Mouse (Mus musculus): ENCODE measurements around the gene Mis18a. TPM values are rescaled to one million over a fixed set of nuclear protein-coding genes. Genes with fewer than 3 reads are reported as not detected.
A peak's percentile ranks its signal among the peaks of the same experiment; 100 is the strongest.

Gene Mis18a
- polyA plus RNA-seq (2015; fragmentation: Nextera tagmentation; extraction: Ambion mirVana), result 22.0 and 22.8 TPM in 2 replicates

DNA sequence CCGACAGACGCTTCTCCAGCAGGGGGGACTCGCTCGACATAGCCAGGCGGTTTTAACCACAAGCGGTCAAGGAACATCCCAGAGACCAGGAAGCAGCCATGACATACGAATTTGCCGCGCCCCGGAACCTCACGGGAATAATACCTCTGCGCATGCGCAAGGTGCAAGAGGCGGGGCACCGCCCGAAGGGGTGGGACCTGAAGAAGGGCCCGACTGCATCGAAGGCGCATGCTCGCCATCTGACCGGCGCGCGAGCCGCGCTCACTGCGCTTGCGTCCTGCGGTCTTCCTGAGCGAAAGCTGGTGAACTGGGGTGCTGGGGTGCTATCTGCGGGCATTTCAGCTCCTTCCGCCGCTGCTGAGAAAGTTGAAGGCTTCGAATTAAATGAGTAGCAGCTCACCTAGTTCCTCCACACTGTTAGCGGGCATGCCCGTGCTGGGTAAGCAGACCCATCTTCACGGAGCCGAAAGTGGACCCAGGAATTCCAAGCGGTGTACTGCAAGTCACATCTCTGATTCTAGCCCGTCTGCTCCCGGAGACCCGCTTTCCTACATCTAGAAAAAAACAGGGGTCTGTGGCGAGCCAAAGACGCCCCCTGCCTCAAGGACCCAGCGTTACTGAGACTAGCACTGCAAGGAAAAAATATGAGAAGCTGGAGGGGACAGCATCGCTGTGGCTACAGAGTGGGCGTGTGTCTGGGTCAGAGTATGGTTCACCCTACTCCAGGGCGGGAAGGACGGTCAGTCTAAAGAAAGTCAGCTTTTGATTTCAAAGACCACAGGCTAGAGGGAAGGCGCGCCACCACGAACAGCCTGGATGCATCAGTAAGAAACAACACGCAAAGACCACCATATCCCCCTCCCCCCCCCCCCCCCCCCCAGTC lies at the start of gene Mis18a:
Mis18a (minus strand) TSS at position 172 of the 883 bp plus-strand sequence.
- WGBS, result 2% methylated on average over 53 of the region's 53 CpGs

DNA sequence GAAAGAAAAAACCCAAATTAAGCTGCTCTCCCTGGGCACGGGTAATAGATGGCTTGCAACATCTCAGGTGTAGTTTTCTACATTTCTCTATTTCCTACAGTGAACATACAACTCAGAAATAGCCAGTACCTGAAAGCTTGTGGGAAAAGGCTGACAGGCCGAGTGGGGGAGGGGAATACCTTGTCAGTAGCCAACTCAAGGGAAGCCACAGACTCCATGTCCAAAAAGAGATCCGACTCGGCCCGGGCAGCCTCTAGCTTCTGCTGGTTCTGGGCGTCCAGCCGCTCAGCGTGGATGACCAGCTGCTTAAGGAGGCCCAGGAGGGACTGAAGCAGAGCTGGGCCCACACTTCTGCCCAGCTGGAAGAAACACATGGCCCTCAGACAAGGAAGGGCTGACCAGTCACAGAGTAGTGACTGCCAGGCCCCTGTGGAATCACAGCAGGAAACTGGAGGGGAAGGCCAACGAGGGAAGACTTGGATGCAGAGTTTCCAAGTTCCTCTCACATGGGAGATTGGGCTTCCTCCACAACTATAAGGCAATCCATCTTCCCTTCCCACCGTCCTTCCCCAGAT lies 48.8 kb upstream of the Mis18a start:
- WGBS, result 81% methylated on average over 10 of the region's 10 CpGs
- Histone ChIP-seq H3K9ac (no peak overlapping the region), H3K36me3 (peaks cover 100% of the 10 kb centered on the region), H3K9me3 (no peaks in the 10 kb centered on the region), H3K27me3 (no peaks in the 10 kb centered on the region), H3K4me2 (no peak overlapping the region), H3K27ac (replicated peaks) (no peak overlapping the region), H3K4me3 (no peak overlapping the region), H3K4me1 (replicated peaks) (no peaks in the 10 kb centered on the region)
- no peak for ATAC-seq (ENCODE audit: low read depth)

More for the DNA sequence above, at the start of gene Mis18a:
- peak within 1 kb of the TSS; percentile 80 for H3K4me3 ChIP-seq
- H3K36me3 ChIP-seq, result 0 out of 2 replicates have a peak, but pooled peaks cover 3% of the 10 kb centered on the region
- H3K27me3 ChIP-seq, result no peaks in the 10 kb centered on the region
- H3K9ac ChIP-seq, result peak within 1 kb of the TSS; percentile 80
- H3K9me3 ChIP-seq, result peaks cover 7% of the 10 kb centered on the region; the same call in 1 of the 2 replicates
- ATAC-seq (ENCODE audit: low read depth), result peak; percentile 96
- peak within 1 kb of the TSS; percentile 98 for H3K4me2 ChIP-seq
- H3K4me1 ChIP-seq (replicated peaks), result peaks cover 9% of the 10 kb centered on the region
- peak within 1 kb of the TSS; percentile 82 for H3K27ac ChIP-seq (replicated peaks)

DNA sequence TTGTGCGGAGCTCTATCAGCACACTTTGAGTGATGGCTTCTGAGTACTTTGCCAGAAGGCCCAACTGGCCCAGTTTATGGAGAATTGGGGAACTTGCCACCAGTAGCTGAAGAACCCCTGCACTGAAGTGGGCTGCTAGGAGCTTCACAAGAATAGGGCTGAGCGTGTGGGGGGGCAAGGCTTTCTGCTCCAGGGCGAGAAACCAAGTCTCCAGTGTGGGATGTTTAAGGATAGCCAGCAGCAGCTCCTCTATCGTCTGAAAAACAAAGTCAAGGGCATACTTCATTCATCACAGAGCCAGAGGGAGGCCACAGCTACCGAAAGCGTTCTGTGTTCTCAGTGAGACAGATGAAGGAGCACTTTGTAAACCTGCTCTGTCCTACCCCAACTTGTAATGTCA lies 47.4 kb upstream of the Mis18a start:
- Histone ChIP-seq H3K4me2 (no peak overlapping the region), H3K9ac (no peak overlapping the region), H3K36me3 (peaks cover 99% of the 10 kb centered on the region), H3K4me3 (no peak overlapping the region), H3K4me1 (replicated peaks) (no peaks in the 10 kb centered on the region), H3K27me3 (no peaks in the 10 kb centered on the region), H3K9me3 (no peaks in the 10 kb centered on the region), H3K27ac (replicated peaks) (no peak overlapping the region)
- ATAC-seq (ENCODE audit: low read depth), result no peak
- 85% methylated on average over 6 of the region's 6 CpGs for WGBS

DNA sequence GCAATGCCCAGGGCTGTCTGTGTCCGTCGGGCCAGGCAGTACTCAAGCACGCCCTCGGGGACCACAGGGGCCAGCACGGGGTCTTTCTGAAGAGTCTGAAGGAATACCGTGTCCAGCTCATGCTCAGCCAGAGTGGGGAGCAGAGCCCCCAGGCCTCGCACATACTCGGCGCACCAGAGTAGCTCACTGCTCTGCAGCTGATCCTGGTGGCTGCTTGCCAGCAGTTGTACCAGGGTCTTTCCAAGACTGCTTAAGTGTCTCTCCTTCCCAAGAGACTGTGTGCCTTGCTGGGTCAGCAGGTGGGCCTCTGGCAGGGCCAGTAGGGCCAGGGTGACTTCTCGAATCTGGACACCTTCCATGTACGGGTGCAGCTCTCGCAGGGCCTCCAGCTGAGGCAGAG lies 47.0 kb upstream of the Mis18a start:
- Histone ChIP-seq H3K9me3 (no peaks in the 10 kb centered on the region; the same call in 1 of the 2 replicates), H3K36me3 (peaks cover 99% of the 10 kb centered on the region), H3K4me3 (no peak overlapping the region), H3K9ac (no peak overlapping the region), H3K27me3 (no peaks in the 10 kb centered on the region), H3K4me1 (replicated peaks) (no peaks in the 10 kb centered on the region), H3K27ac (replicated peaks) (no peak overlapping the region), H3K4me2 (no peak overlapping the region)
- no peak for ATAC-seq (ENCODE audit: low read depth)
- 91% methylated on average over 12 of the region's 12 CpGs for WGBS

DNA sequence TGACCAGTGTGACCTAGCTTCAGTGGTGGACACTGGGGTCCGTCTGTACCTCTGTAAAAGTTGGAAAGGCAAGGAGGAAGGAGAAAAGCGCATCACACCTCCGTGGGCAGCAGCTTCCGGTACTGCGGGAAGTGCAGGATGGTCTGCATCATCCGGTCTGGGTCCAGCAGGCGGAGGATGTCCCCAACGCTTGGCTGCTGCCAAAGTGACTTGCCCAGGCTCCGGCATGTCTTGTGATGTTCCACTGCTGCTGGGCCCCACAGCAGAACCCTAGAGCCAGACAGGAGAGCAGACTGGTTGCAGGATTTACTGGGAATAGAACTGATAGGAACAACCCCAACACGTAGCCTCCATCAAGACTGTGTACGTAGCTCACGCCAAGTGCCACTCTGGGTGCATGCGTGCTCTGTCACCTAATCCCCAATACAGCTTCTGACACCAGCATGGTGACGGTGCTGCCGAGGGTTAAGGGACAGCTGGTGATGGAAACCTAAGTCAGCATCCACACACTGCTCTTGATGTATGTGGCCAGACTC lies 39.8 kb upstream of the Mis18a start:
- Histone ChIP-seq H3K4me2 (no peak overlapping the region), H3K9ac (no peak overlapping the region), H3K27me3 (no peaks in the 10 kb centered on the region), H3K27ac (replicated peaks) (no peak overlapping the region), H3K4me1 (replicated peaks) (no peaks in the 10 kb centered on the region), H3K9me3 (no peaks in the 10 kb centered on the region; the same call in 1 of the 2 replicates), H3K4me3 (no peak overlapping the region), H3K36me3 (peaks cover 91% of the 10 kb centered on the region)
- 93% methylated on average over 15 of the region's 15 CpGs for WGBS
- no peak for ATAC-seq (ENCODE audit: low read depth)

DNA sequence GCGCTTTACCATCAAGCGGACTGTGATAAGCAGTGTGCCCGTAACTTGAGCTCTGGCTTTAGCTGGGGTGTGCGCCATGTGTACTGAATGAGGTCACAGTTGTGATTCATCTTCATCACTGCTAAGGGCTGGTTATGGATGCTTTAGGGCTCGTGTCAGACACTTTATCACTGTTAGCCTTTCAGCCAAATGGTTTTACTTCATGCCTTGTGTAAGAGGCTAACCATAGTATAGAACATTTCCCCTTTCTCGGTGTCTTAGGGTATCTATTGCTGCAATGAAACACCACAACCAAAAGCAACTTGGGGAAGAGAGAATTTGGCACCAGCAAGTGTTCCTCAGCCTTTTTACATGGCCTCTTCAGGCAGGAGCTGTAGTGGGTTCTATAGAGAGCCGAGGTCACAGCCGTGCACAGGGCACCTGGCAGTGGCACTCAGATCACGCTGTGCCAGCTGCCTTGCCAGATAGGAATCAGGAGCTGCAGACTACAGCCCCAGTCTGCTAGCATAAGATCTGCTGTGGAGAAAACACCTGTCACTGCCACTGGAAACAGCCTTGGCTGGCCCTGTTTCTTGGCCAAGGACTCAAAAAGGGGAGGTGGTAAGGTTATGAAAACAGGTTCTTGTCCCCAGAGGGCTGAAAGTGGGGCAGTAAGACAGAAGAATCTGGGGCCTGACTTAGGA lies 38.1 kb upstream of the Mis18a start:
- Histone ChIP-seq H3K4me3 (no peak overlapping the region), H3K9ac (no peak overlapping the region), H3K36me3 (peaks cover 91% of the 10 kb centered on the region), H3K4me1 (replicated peaks) (no peaks in the 10 kb centered on the region), H3K27ac (replicated peaks) (no peak overlapping the region), H3K4me2 (no peak overlapping the region), H3K9me3 (no peaks in the 10 kb centered on the region; the same call in 1 of the 2 replicates), H3K27me3 (no peaks in the 10 kb centered on the region)
- no peak for ATAC-seq (ENCODE audit: low read depth)
- 89% methylated on average over 9 of the region's 9 CpGs for WGBS

DNA sequence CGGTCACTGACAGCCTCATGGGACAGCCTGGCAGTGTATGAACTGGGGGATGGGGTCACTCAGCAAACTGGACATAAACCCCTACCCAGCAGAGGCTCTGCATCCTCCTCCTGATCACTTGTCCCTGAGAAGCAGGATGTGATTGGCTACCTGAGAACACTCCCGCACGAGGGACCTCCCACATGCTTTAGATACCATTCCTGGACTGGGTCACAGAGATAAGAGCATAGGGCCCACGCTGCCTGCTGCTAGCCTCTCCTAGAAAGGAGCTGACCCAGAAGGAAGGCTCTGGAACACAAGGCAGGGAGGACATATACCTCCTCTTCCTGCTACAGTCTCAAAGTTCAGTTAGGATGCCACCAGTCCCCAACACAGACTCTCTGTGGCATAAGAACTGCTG lies 33.3 kb upstream of the Mis18a start:
- Histone ChIP-seq H3K27me3 (no peaks in the 10 kb centered on the region), H3K4me3 (no peak overlapping the region), H3K9me3 (no peaks in the 10 kb centered on the region), H3K9ac (no peak overlapping the region), H3K4me1 (replicated peaks) (peaks cover 13% of the 10 kb centered on the region; the same call in 1 of the 2 replicates), H3K36me3 (peaks cover 77% of the 10 kb centered on the region), H3K4me2 (no peak overlapping the region), H3K27ac (replicated peaks) (no peak overlapping the region)
- ATAC-seq (ENCODE audit: low read depth), result no peak
- 91% methylated on average over 4 of the region's 4 CpGs for WGBS

DNA sequence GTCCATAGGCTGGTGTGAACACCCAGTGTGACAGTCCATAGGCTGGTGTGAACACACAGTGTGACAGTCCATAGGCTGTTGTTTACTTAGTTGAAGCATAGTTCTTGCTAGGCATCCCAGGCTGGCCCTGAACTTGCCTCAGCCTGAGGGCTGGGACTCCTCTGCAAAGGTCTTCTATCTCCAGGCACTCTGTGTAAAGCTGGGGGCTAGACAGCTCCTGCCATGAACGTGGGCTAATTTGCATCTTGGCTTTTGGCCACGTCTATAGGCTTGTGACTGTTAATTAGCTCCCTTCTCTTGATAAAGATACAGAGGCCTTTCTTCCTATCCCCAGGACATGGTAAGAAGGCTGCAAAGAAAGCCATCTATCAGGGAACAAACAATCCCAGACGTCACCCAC lies 32.1 kb upstream of the Mis18a start:
- no peak overlapping the region for H3K4me2 ChIP-seq
- peaks cover 82% of the 10 kb centered on the region for H3K36me3 ChIP-seq
- no peak overlapping the region for H3K27ac ChIP-seq (replicated peaks)
- WGBS, result 28% methylated on average over 3 of the region's 3 CpGs
- H3K4me1 ChIP-seq (replicated peaks), result peaks cover 13% of the 10 kb centered on the region; the same call in 1 of the 2 replicates
- no peaks in the 10 kb centered on the region for H3K9me3 ChIP-seq
- peak; percentile 36; the same call in 1 of the 2 replicates for ATAC-seq (ENCODE audit: low read depth)
- no peak overlapping the region for H3K9ac ChIP-seq
- H3K4me3 ChIP-seq, result no peak overlapping the region
- H3K27me3 ChIP-seq, result no peaks in the 10 kb centered on the region

DNA sequence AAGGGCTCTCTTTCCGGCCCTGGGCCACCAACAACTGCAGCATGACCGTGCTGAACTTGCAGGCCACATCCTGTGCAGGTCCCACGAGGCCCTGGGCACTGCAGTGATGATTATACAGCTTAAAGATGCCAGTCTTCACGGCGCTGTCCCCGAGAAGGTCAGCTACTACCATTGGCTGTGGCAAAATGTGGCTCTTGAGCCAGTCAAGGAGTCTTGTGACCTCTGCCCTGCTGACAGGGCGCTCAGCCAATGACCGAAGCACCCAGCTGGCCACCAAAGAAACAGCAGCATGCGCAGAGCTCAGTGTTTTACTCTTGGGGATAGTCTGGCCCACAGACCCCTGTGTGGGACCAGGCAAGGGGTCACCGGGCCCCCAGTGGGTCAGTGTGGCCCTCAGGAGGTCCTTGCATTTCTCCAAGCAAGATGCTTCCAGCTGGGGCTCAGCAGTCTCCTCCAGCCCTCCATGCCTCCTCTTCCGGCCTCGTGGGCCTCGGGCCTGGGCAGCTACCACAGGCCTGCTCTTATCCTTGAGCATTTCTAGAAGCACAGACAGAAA lies 26.3 kb upstream of the Mis18a start:
- Histone ChIP-seq H3K4me3 (no peak overlapping the region), H3K9ac (no peak overlapping the region), H3K4me2 (no peak overlapping the region), H3K27ac (replicated peaks) (no peak overlapping the region), H3K4me1 (replicated peaks) (no peaks in the 10 kb centered on the region), H3K36me3 (peaks cover 70% of the 10 kb centered on the region), H3K27me3 (no peaks in the 10 kb centered on the region), H3K9me3 (no peaks in the 10 kb centered on the region)
- 93% methylated on average over 13 of the region's 13 CpGs for WGBS
- ATAC-seq (ENCODE audit: low read depth), result no peak

DNA sequence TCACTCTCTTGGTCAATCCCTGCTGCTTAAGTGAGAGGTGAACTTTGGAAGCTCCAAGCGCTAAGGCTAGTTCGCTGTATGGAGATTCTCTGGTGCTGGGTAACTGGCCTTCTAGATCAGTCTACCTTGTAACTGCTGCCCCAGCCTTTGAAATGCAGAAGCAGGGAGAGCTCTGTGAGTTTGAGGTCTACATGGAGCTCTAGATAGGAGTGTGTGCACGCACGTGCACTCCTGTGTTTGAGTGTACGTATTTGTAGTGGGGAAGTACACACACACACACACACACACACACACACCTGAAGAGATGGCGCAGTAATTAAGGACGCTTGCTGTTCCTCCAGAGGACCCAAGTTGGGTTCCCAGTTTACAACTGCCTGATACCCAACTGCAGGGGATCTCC lies 21.0 kb upstream of the Mis18a start:
- H3K4me2 ChIP-seq, result no peak overlapping the region
- H3K9ac ChIP-seq, result no peak overlapping the region
- ATAC-seq (ENCODE audit: low read depth), result no peak

DNA sequence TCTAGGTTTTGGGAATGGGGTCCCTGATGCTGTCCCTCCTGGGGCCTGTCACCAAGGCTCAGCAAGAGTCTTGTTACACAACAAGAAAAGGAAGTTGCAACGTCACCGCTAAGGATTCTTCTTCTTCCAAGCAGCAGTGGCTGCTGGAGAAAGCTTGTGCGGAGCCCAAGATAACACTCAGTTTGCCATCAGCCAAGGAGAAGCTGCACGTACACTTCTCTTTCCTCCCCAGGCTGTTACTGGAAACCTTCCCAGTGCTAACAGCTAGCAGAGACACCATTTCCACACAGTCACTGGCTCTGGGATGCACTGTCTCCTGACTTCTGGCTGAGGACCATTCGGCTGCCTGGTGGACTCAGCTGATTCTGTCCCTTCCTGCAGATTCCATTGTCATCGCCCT lies 19.9 kb upstream of the Mis18a start:
- 92% methylated on average over 6 of the region's 6 CpGs for WGBS
- H3K27me3 ChIP-seq, result peaks cover 4% of the 10 kb centered on the region
- no peak overlapping the region for H3K27ac ChIP-seq (replicated peaks)
- H3K36me3 ChIP-seq, result peaks cover 19% of the 10 kb centered on the region
- no peak overlapping the region for H3K9ac ChIP-seq
- H3K9me3 ChIP-seq, result no peaks in the 10 kb centered on the region
- H3K4me2 ChIP-seq, result no peak overlapping the region
- no peak overlapping the region for H3K4me3 ChIP-seq
- no peak for ATAC-seq (ENCODE audit: low read depth)
- H3K4me1 ChIP-seq (replicated peaks), result peaks cover 5% of the 10 kb centered on the region

More for the DNA sequence above, 21.0 kb upstream of the Mis18a start:
- Histone ChIP-seq H3K27me3 (peaks cover 4% of the 10 kb centered on the region), H3K9me3 (no peaks in the 10 kb centered on the region), H3K27ac (replicated peaks) (no peak overlapping the region), H3K4me1 (replicated peaks) (no peaks in the 10 kb centered on the region), H3K36me3 (peaks cover 29% of the 10 kb centered on the region), H3K4me3 (no peak overlapping the region)
- 100% methylated on average over 7 of the region's 7 CpGs for WGBS
